Mouse (Mus musculus) cerebellum, adult 2 months (tissue): ENCODE results near the gene Ubtd2. TPM values are rescaled to one million over a fixed set of nuclear protein-coding genes. Genes with fewer than 3 reads are reported as not detected.

Experiments used
- DNase-seq, 2 experiments: peaks; one replicate each; pipeline ENCODE4 v3.0.0; 2021
- H3K27ac ChIP-seq: fragments of 200-500 bp; 2 replicates; pipeline ENCODE4 v1.5.1; 2012; ENCODE audit warnings: low read length, control low read depth, inconsistent platforms; ENCODE audit not compliant: insufficient read depth
- H3K27me3 ChIP-seq: fragments of 200-500 bp; 2 replicates; pipeline ENCODE4 v1.6.1; 2012; ENCODE audit warnings: inconsistent platforms, mild to moderate bottlenecking, low read length, moderate library complexity; ENCODE audit not compliant: control insufficient read depth, insufficient read depth
- H3K4me1 ChIP-seq: fragments of 200-500 bp; 2 replicates; pipeline ENCODE4 v1.6.1; 2011; ENCODE audit warnings: low read length; ENCODE audit not compliant: control insufficient read depth, insufficient read depth
- H3K4me3 ChIP-seq: fragments of 200-500 bp; replicated peaks from 2 replicates; pipeline ENCODE3; 2011; ENCODE audit warnings: mild to moderate bottlenecking, low read depth, low read length, control low read depth; ENCODE audit not compliant: insufficient read depth
- CTCF ChIP-seq: fragments of 200-500 bp; IDR thresholded peaks from 2 replicates; pipeline ENCODE4 v1.5.1; 2011; ENCODE audit warnings: low read depth, mild to moderate bottlenecking, control low read depth, low read length, moderate library complexity, borderline replicate concordance; ENCODE audit not compliant: insufficient read depth
- POLR2A ChIP-seq: fragments of 200-500 bp; IDR thresholded peaks from 2 replicates; pipeline ENCODE4 v1.6.1; 2011; ENCODE audit warnings: low read length, control low read depth, borderline replicate concordance; ENCODE audit not compliant: insufficient read depth
- WGBS: fragments of 180-500 bp; shearing (Covaris S2); methylation state at CpG from one replicate; pipeline ENCODE4 v1.1.7; 2018; 5-methylcytosine and 5-hydroxymethylcytosine counted together
- polyA plus RNA-seq: library from polyadenylated mRNA; depleted of rRNA; stranded (reverse); fragments of >200 nt; gene quantifications from 2 replicates; pipeline ENCODE4 v1.2.3, GENCODE M21; 2012; rRNA removed

The Ubtd2 gene
- polyA plus RNA-seq, result 26.4 and 31.8 TPM in 2 replicates

- peak; percentile 97 to 98 for DNase-seq
- H3K27me3 ChIP-seq, result no peaks in the 10 kb centered on the region
- WGBS, result 1% methylated on average over 68 of the region's 86 CpGs
- peak within 1 kb of the TSS; percentile 88 for H3K4me3 ChIP-seq
- peaks cover 3% of the 10 kb centered on the region for H3K4me1 ChIP-seq
- TF ChIP-seq POLR2A, result peak; percentile 47; the same call in 1 of the 2 replicates
- no peak for TF ChIP-seq CTCF
- H3K27ac ChIP-seq, result peak within 1 kb of the TSS; percentile 76
Measured at GRCm38 (mm10) chr11:32454800-32455506, at the start of gene Ubtd2. Gene Ubtd2 (plus strand): TSS chr11:32455370.

GRCm38 (mm10) chr11:32407863-32408262 lies 47.3 kb upstream of the Ubtd2 start:
- H3K4me3 ChIP-seq, result no peak overlapping the region
- no peak overlapping the region for H3K27ac ChIP-seq
- no peak for DNase-seq
- H3K27me3 ChIP-seq, result no peaks in the 10 kb centered on the region
- no peaks in the 10 kb centered on the region for H3K4me1 ChIP-seq
- 87% methylated on average over 3 of the region's 3 CpGs for whole genome bisulfite sequencing
- TF ChIP-seq POLR2A, result no peak
- TF ChIP-seq CTCF, result no peak

- no peak for TF ChIP-seq POLR2A
- TF ChIP-seq CTCF, result no peak
- H3K4me1 ChIP-seq, result no peaks in the 10 kb centered on the region
Measured at GRCm38 (mm10) chr11:32409052-32409451, 46.1 kb upstream of the Ubtd2 start.

GRCm38 (mm10) chr11:32409823-32410562 lies 45.2 kb upstream of the Ubtd2 start:
- 90% methylated on average over 11 of the region's 11 CpGs for WGBS

More at GRCm38 (mm10) chr11:32409052-32409451, 46.1 kb upstream of the Ubtd2 start:
- no peak for DNase-seq
- Histone ChIP-seq H3K4me3 (no peak overlapping the region), H3K27ac (no peak overlapping the region), H3K27me3 (no peaks in the 10 kb centered on the region)

GRCm38 (mm10) chr11:32420001-32420400 lies 35.2 kb upstream of the Ubtd2 start:
- DNase-seq, result no peak
- Histone ChIP-seq H3K27ac (no peak overlapping the region), H3K27me3 (no peaks in the 10 kb centered on the region), H3K4me1 (peaks cover 9% of the 10 kb centered on the region), H3K4me3 (no peak overlapping the region)
- WGBS, result 92% methylated on average over 5 of the region's 5 CpGs
- TF ChIP-seq CTCF (no peak), POLR2A (no peak)

More at GRCm38 (mm10) chr11:32409823-32410562, 45.2 kb upstream of the Ubtd2 start:
- no peak for TF ChIP-seq CTCF
- TF ChIP-seq POLR2A, result no peak
- Histone ChIP-seq H3K4me3 (no peak overlapping the region), H3K4me1 (no peaks in the 10 kb centered on the region), H3K27me3 (no peaks in the 10 kb centered on the region), H3K27ac (no peak overlapping the region)
- no peak for DNase-seq

GRCm38 (mm10) chr11:32423311-32423710 lies 31.9 kb upstream of the Ubtd2 start:
- H3K27ac ChIP-seq, result no peak overlapping the region
- peaks cover 9% of the 10 kb centered on the region for H3K4me1 ChIP-seq
- H3K4me3 ChIP-seq, result no peak overlapping the region
- no peak for TF ChIP-seq POLR2A
- TF ChIP-seq CTCF, result no peak
- H3K27me3 ChIP-seq, result no peaks in the 10 kb centered on the region
- 16% methylated on average over 12 of the region's 12 CpGs for WGBS
- peak; percentile 46 to 47 for DNase-seq

GRCm38 (mm10) chr11:32424600-32424999 lies 30.6 kb upstream of the Ubtd2 start:
- no peak for DNase-seq
- TF ChIP-seq CTCF (no peak), POLR2A (no peak)
- no peaks in the 10 kb centered on the region for H3K27me3 ChIP-seq
- peaks cover 9% of the 10 kb centered on the region for H3K4me1 ChIP-seq
- WGBS, result 88% methylated on average over 4 of the region's 4 CpGs
- H3K4me3 ChIP-seq, result no peak overlapping the region
- H3K27ac ChIP-seq, result no peak overlapping the region
